Mouse (Mus musculus): Measurements from ENCODE around the gene Letmd1. TPM values are rescaled to one million over a fixed set of nuclear protein-coding genes. Genes with fewer than 3 reads are reported as not detected.
A peak's percentile ranks its signal among the peaks of the same experiment; 100 is the strongest.
"Not testable (repeated sequence)": the region's sequence is repeated elsewhere in the genome, so short reads cannot be mapped to it uniquely, and the experiment has no call there.

The Letmd1 gene
- 10 to 100 TPM; 77.9 to 78.2 TPM for total RNA-seq (2021)

GRCm38 (mm10) chr15:100468295-100469188, at the start of gene Letmd1:
Gene Letmd1, plus strand, starts transcription at chr15:100469023.
- peak; percentile 85 to 95 for DNase-seq (ENCODE audit: extremely low spot score in 1 of 2, low spot score in 2 of 2)
- intact Hi-C loops (cut with DNase I), result loop anchor here (5.0 to 10.0 kb wide), 2 partner anchors 204 to 214 kb away; no protein-coding TSS in a partner anchor

GRCm38 (mm10) chr15:100419311-100419710, 49.5 kb upstream of the Letmd1 start:
- DNase-seq (ENCODE audit: extremely low spot score in 1 of 2, low spot score in 2 of 2), result no peak
- intact Hi-C loops (cut with DNase I), result no loop called here

- intact Hi-C loops (cut with DNase I), result no loop called here
- no peak for DNase-seq (ENCODE audit: extremely low spot score in 1 of 2, low spot score in 2 of 2)
These were observed 48.7 kb upstream of the Letmd1 start for GRCm38 (mm10) chr15:100419901-100420745.

- DNase-seq (ENCODE audit: extremely low spot score in 1 of 2, low spot score in 2 of 2), result no peak
- intact Hi-C loops (cut with DNase I), result no loop called here
These were observed 47.6 kb upstream of the Letmd1 start for GRCm38 (mm10) chr15:100421059-100421757.

- intact Hi-C loops (cut with DNase I); DNase-seq (ENCODE audit: extremely low spot score in 1 of 2, low spot score in 2 of 2): not testable (repeated sequence)
These were observed 47.0 kb upstream of the Letmd1 start, which contains the start of gene Gm5475 for GRCm38 (mm10) chr15:100421758-100422197. Gene Gm5475, plus strand, starts transcription at chr15:100422147.

GRCm38 (mm10) chr15:100422476-100422875, 46.3 kb upstream of the Letmd1 start:
- intact Hi-C loops (cut with DNase I), result no loop called here
- DNase-seq (ENCODE audit: extremely low spot score in 1 of 2, low spot score in 2 of 2), result peak in 1 of 2 experiments; percentile 61

GRCm38 (mm10) chr15:100422899-100423860, 45.6 kb upstream of the Letmd1 start:
- intact Hi-C loops (cut with DNase I), result no loop called here
- DNase-seq (ENCODE audit: extremely low spot score in 1 of 2, low spot score in 2 of 2), result peak; percentile 94 to 98

- intact Hi-C loops (cut with DNase I), result no loop called here
- no peak for DNase-seq (ENCODE audit: extremely low spot score in 1 of 2, low spot score in 2 of 2)
These were observed 44.9 kb upstream of the Letmd1 start for GRCm38 (mm10) chr15:100423916-100424315.

GRCm38 (mm10) chr15:100424396-100425122, 44.3 kb upstream of the Letmd1 start, which contains the start of gene Slc11a2:
Gene Slc11a2, minus strand, starts transcription at chr15:100425072.
- DNase-seq (ENCODE audit: extremely low spot score in 1 of 2, low spot score in 2 of 2), result no peak
- intact Hi-C loops (cut with DNase I), result no loop called here

GRCm38 (mm10) chr15:100428296-100428905, 40.4 kb upstream of the Letmd1 start:
- DNase-seq (ENCODE audit: extremely low spot score in 1 of 2, low spot score in 2 of 2), result no peak
- intact Hi-C loops (cut with DNase I), result no loop called here

GRCm38 (mm10) chr15:100429959-100430565, 38.8 kb upstream of the Letmd1 start:
- intact Hi-C loops (cut with DNase I), result no loop called here
- no peak for DNase-seq (ENCODE audit: extremely low spot score in 1 of 2, low spot score in 2 of 2)

- no peak for DNase-seq (ENCODE audit: extremely low spot score in 1 of 2, low spot score in 2 of 2)
- intact Hi-C loops (cut with DNase I), result no loop called here
These were observed 35.6 kb upstream of the Letmd1 start for GRCm38 (mm10) chr15:100433234-100433633.

- no peak for DNase-seq (ENCODE audit: extremely low spot score in 1 of 2, low spot score in 2 of 2)
- intact Hi-C loops (cut with DNase I), result no loop called here
These were observed 32.7 kb upstream of the Letmd1 start for GRCm38 (mm10) chr15:100436112-100436511.

- intact Hi-C loops (cut with DNase I), result no loop called here
- no peak for DNase-seq (ENCODE audit: extremely low spot score in 1 of 2, low spot score in 2 of 2)
These were observed 32.3 kb upstream of the Letmd1 start for GRCm38 (mm10) chr15:100436518-100436917.

- intact Hi-C loops (cut with DNase I), result no loop called here
- DNase-seq (ENCODE audit: extremely low spot score in 1 of 2, low spot score in 2 of 2), result peak; percentile 89 to 92
These were observed 25.5 kb upstream of the Letmd1 start for GRCm38 (mm10) chr15:100443126-100443922.

- no peak for DNase-seq (ENCODE audit: extremely low spot score in 1 of 2, low spot score in 2 of 2)
- intact Hi-C loops (cut with DNase I), result no loop called here
These were observed 21.9 kb upstream of the Letmd1 start for GRCm38 (mm10) chr15:100446887-100447286.

All from left cerebral cortex, postnatal 10 days (tissue).